Mouse (Mus musculus): Measurements from ENCODE around the gene Aldh3b2.

Gene Aldh3b2

GRCm38 (mm10) chr19:4015635-4016034 is 43.5 kb downstream of the Aldh3b2 start:
- DNase-seq, result no peak

- DNase-seq, result no peak
These were observed 45.9 kb downstream of the Aldh3b2 start for GRCm38 (mm10) chr19:4017921-4018587.

- peak; percentile 80 for DNase-seq
These were observed 46.8 kb downstream of the Aldh3b2 start for GRCm38 (mm10) chr19:4018743-4019583.

- DNase-seq, result no peak
These were observed 51.1 kb downstream of the Aldh3b2 start for GRCm38 (mm10) chr19:4023185-4023584.

- no peak for DNase-seq
These were observed 55.4 kb downstream of the Aldh3b2 start for GRCm38 (mm10) chr19:4027576-4027975.
